Mouse (Mus musculus) CD4-positive, CD25-positive, alpha-beta regulatory T cell, adult 2 months (primary cell): ENCODE results near the gene Spc24.
"Not testable (repeated sequence)": the region's sequence is repeated elsewhere in the genome, so short reads cannot be mapped to it uniquely, and the experiment has no call there.

ENCODE experiments used
- DNase-seq: peaks from one replicate; pipeline ENCODE4 v3.0.0-alpha.2; 2012; ENCODE audit warnings: low read depth, low spot score

Gene Spc24

GRCm38 (mm10) chr9:21784517-21785307 is 24.6 kb upstream of the Spc24 start:
- no peak for DNase-seq

GRCm38 (mm10) chr9:21781657-21782468 is 21.8 kb upstream of the Spc24 start:
- no peak for DNase-seq

GRCm38 (mm10) chr9:21777726-21778125 is 17.6 kb upstream of the Spc24 start:
- no peak for DNase-seq

DNA sequence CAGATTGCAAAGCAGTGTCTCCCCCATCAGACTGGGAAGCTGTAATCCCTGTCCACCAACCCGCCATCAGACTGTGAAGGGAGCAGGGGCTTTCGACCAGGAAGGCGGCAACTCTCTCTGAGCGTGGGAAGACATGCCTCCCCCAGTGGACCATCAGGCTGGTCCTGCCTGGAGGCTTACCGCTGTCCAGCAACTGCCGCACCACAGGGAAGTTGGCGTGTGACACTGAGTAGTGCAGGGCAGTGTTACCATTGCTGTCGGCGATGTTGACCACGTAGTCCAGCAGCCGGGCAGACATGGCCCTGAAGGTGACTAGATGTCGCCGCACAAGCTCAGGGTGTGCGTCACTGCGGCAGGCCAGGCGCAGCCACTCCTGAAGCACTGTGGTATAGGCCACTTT is 14.2 kb upstream of the Spc24 start:
- no peak for DNase-seq

- not testable (repeated sequence) for DNase-seq
These were observed 13.3 kb upstream of the Spc24 start for GRCm38 (mm10) chr9:21773396-21773795.

- DNase-seq, result no peak
These were observed 9.6 kb upstream of the Spc24 start for GRCm38 (mm10) chr9:21769558-21770183.

DNA sequence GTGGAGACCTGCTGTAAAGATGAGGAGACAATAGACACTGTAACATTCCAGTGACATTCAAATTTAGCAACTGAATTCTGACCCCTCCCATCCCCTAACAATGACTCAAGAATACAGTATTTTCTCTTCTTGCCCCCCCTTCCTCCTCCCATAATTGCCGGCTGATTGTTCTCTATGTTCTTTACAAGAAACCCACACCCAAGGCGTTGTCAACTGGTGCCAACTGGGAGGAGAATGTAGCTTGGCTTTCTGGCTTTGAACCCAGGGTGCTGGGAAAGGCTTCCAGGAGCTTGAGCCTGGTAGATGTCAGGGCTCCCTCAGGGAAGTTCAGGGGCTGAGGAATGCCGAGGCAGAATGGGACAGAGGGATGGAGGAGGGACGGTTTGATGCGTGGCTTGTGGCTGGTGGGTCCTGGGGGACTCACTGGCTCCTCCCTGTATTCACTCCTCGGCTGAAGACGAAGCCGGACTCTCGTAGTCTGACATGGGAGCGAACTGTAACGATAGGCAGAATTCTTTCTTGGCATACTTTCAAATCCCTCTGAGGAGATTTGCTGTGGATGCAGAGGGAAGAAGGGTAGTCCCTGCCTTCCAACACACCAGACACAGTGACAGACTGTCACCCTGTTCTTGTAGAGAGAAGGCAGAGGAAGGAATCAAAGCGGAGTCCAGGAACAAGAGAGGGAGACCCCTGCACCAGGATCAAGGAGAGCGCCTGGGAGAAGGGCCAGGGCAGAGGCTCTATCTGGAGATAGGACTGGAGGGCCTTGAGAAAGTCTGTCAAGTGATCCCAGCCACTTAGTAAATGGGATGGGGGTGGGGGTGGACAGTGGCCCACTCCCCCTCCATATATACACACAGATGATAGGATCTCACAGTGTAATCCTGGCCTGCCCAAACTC is 8.7 kb upstream of the Spc24 start:
- DNase-seq, result no peak

GRCm38 (mm10) chr9:21767896-21768295 is 7.8 kb upstream of the Spc24 start:
- no peak for DNase-seq

DNA sequence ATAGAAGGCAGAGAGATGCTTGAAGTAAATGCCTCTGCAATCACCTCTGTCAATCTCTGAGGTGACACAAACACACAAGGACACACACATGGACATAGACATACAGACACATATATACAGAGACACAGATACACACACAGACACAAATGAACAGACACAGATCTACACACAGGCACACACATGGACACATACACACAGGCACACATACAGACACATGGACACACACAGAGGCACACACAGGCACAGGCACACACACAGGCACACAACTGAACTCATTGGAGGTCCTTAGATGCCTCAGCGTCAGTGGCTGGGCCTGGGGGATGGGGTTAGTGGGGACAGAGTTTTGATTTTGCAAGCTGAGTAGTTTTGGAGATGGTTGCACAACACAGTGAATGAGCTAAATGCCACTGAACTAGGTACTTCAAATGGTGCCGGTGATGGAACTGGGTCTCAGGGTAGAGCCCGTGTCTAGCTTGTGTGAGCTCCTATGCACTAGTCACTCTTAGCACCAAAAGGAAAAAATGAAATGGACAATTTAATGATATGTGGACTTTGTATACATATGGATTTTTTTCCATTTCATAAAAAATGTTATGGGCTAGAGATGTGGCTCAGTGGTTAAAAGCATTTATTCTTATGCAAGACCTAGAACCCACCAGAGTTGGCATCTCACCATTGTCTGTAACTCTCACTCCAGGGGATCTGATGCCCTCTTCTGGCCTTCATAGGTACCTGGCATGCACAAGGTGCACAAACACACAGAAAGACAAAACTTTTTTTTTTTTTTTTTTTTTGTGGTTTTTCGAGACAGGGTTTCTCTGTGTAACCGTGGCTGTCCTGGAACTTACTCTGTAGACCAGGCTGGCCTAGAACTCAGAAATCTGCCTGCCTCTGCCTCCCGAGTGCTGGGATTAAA is 4.2 kb upstream of the Spc24 start:
- DNase-seq, result no peak

- no peak for DNase-seq
These were observed 2.0 kb upstream of the Spc24 start for GRCm38 (mm10) chr9:21762135-21762534.

- no peak for DNase-seq
These were observed 385 bp downstream of the Spc24 start for GRCm38 (mm10) chr9:21759718-21760117.

DNA sequence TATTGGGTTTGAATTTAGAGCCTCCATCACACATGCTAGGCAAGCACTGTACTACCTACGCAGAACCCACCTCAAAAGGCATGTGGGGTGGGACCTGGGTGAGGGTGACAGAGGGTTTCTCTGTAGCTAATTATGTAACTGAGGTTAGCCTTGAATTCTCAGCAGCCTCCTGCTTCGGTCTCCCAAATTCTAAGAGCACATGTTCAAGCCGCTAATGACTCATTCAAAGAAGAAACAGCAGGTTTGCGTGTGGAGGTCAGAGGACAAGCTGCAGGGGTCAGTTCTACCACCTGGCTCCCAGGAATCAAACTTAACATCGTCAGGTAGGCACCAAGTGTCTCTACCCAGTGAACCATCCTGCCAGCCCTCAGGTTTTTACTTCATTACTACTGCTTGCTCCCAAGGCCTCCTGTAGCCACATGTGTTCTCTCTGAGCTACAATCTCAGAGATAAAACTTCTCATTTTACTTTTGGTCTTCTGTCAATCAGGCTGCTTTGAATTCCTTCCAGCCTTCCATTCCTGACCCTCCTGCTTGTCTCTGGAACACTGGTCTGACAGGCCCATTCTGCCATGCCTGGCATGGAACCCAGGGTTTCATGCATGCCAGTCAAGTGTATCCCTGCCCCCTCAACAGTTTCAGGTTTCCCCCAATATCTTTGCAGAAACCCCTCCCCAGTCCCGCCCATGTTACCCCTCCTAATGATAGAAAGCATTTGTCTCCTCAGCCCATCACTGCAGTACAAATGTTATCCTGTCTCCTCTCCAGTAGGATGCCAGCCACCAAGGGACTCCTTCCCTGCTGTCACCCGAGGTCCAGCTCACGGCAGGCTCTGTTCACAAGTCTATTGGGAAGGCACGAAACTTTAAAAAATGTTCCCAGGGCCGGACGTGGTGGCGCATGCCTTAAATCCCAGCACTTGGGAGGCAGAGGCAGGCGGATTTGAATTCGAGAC is 1.2 kb downstream of the Spc24 start:
- DNase-seq, result no peak

DNA sequence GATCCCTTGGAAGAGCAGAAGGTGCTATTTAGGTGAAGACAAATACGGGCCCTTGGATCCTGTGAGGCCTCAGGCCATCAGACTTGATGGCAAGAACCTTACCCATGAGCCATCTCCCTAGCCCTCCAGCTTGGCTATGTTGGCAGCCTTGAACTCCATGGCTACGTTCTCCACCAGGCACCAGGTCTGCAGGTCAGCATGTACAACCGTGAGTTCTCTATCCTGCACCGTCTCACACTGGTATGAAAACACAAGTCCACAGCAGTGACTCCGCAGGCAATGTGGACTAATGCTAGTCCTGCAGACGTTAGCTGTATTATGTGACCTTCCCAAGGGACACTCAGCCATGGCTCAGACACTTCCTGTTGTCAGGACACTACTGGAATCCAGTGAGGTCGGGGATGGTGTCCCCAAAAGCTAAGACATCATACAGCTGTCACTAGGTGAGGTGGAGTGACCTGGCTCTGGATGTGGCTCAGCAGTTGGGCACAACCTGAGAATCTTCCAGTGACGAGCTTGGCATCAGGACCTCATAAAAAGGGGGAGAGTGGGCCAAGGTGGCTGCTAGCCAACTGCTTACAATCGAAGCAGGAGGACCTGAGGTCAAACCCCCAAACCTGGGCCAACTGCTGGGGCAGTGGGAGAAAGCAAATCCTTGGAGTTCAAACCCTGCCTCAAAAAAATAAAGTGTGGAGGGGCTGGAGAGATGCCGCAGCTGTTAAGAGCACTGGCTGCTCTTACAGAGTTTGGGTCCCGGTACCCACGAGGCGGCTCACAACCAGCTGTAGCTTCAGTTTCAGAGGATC is 5.4 kb downstream of the Spc24 start:
- no peak for DNase-seq

DNA sequence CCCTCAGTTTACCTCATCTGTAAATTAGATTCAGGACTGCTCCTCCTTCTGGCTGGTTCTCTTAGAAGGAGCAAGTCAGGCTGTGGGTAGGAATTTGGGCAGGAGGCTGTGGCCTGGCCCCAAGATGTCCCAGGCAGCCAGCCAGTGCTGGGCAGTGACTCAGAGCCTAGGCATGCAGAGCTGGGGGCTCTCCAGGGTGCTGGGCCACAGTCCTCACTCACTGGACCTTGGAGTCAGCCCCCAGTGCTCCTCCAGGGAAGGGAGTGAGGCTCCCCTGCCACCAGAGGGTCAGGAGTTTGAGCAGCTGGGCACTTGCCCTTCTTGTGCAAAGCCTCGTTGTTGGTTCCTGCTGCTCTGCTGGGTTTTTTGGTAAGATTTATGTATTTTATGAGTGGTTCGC is 6.1 kb downstream of the Spc24 start:
- DNase-seq, result no peak

DNA sequence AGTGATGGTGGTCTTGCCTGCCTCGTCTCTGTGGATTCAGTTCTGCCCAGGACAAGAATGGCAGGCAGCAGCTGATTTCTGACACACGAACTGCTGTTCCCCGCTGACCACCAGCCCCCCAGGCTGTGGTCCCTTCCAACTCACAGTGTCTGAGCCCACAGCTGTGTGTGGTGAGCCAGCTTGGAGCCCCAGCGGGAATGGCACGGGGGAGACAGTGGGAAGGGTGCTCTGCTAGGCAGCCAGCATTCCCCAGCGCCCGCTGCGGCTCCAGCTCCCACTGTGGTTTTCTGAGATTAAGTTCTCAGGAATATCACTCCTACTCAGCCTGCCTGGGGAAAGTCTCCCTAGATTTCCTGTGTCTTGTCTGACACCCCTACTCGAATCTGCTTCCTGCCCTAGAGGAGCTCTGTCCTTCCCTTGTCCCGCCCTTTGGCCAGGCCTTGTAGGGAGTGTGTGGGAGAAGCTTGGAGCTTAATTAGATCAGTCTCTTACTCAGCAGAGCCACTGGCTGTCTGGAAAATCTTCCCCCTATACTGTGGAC is 7.8 kb downstream of the Spc24 start:
- DNase-seq, result no peak

GRCm38 (mm10) chr9:21751347-21751746 is 8.8 kb downstream of the Spc24 start:
- no peak for DNase-seq

GRCm38 (mm10) chr9:21750370-21750769 is 9.7 kb downstream of the Spc24 start:
- no peak for DNase-seq
